Mouse (Mus musculus) liver, embryonic 15.5 days (tissue): Measurements from ENCODE around the gene Gm11563. TPM values are rescaled to one million over a fixed set of nuclear protein-coding genes. Genes with fewer than 3 reads are reported as not detected.
"Not testable (repeated sequence)": the region's sequence is repeated elsewhere in the genome, so short reads cannot be mapped to it uniquely, and the experiment has no call there.

Experiments
- ATAC-seq: fragments of 200-750 bp; cut with Nextera tagmentation; 2 replicates; pipeline ENCODE4 v1.8.0; 2017; ENCODE audit warnings: moderate number of reproducible peaks, mild to moderate bottlenecking, moderate library complexity; ENCODE audit not compliant: insufficient read depth
- H3K27ac ChIP-seq: fragments of 300-500 bp; sonication (generic); replicated peaks from 2 replicates; pipeline ENCODE4 v1.5.1; 2015; ENCODE audit warnings: mild to moderate bottlenecking, inconsistent platforms
- H3K27me3 ChIP-seq: fragments of 300-500 bp; sonication (generic); 2 replicates; pipeline ENCODE4 v1.6.1; 2015; ENCODE audit warnings: mild to moderate bottlenecking, inconsistent platforms
- H3K36me3 ChIP-seq: fragments of 300-500 bp; sonication (generic); replicated peaks from 2 replicates; pipeline ENCODE4 v1.6.1; 2015; ENCODE audit warnings: moderate library complexity, mild to moderate bottlenecking, inconsistent platforms
- H3K4me1 ChIP-seq: fragments of 300-500 bp; sonication (generic); replicated peaks from 2 replicates; pipeline ENCODE4 v1.6.1; 2015; ENCODE audit warnings: inconsistent platforms
- H3K4me2 ChIP-seq: fragments of 300-500 bp; sonication (generic); 2 replicates; pipeline ENCODE4 v1.6.1; 2015; ENCODE audit warnings: moderate library complexity, mild to moderate bottlenecking, inconsistent platforms
- H3K4me3 ChIP-seq: fragments of 300-500 bp; sonication (generic); replicated peaks from 2 replicates; pipeline ENCODE4 v1.5.1; 2015; ENCODE audit warnings: mild to moderate bottlenecking, inconsistent platforms
- H3K9ac ChIP-seq: fragments of 300-500 bp; sonication (generic); 2 replicates; pipeline ENCODE4 v1.6.1; 2015; ENCODE audit warnings: moderate library complexity, mild to moderate bottlenecking, inconsistent platforms
- H3K9me3 ChIP-seq: fragments of 300-500 bp; sonication (generic); replicated peaks from 2 replicates; pipeline ENCODE4 v1.6.1; 2016; ENCODE audit warnings: inconsistent platforms
- WGBS: fragments of 180-500 bp; shearing (Covaris S2); methylation state at CpG from one replicate; pipeline ENCODE4 v1.1.7; 2015; ENCODE audit warnings: mixed read lengths; ENCODE audit not compliant: insufficient replicate concordance; 5-methylcytosine and 5-hydroxymethylcytosine counted together
- polyA plus RNA-seq: library from polyadenylated mRNA; unstranded; fragments of >200 nt; fragmentation: Nextera tagmentation; extraction: Ambion mirVana; gene quantifications from 2 replicates; pipeline ENCODE4 v1.2.1, GENCODE M21; 2015

The Gm11563 gene
- not detected in 2 replicates for polyA plus RNA-seq

GRCm38 (mm10) chr11:99658467-99659010, at the start of gene Gm11563:
Gm11563 (minus strand) TSS chr11:99658960.
- H3K4me1 ChIP-seq, H3K9ac ChIP-seq, H3K27me3 ChIP-seq, H3K4me2 ChIP-seq, H3K4me3 ChIP-seq, ATAC-seq, H3K36me3 ChIP-seq, H3K27ac ChIP-seq, H3K9me3 ChIP-seq: not testable (repeated sequence)
- 41% methylated on average over 10 of the region's 10 CpGs for whole genome bisulfite sequencing

- 47% methylated on average over 1 of the region's 1 CpGs for whole genome bisulfite sequencing
- Histone ChIP-seq H3K36me3 (no peaks in the 10 kb centered on the region), H3K27me3 (no peaks in the 10 kb centered on the region), H3K4me3 (no peak within 1 kb of the TSS), H3K4me1 (no peaks in the 10 kb centered on the region), H3K9me3 (no peaks in the 10 kb centered on the region), H3K4me2 (no peak within 1 kb of the TSS), H3K9ac (no peak within 1 kb of the TSS), H3K27ac (no peak within 1 kb of the TSS)
- ATAC-seq = no peak
Measured at GRCm38 (mm10) chr11:99690463-99690862, 31.7 kb upstream of the Gm11563 start, which contains the start of gene Gm14190. Gm14190 (minus strand) TSS chr11:99690740.

GRCm38 (mm10) chr11:99685235-99685634, 26.5 kb upstream of the Gm11563 start:
- not testable (repeated sequence) for ATAC-seq, H3K4me3 ChIP-seq, H3K9ac ChIP-seq, H3K4me2 ChIP-seq, H3K4me1 ChIP-seq, H3K9me3 ChIP-seq, H3K27me3 ChIP-seq, H3K27ac ChIP-seq, H3K36me3 ChIP-seq
- WGBS = 64% methylated on average over 1 of the region's 1 CpGs

GRCm38 (mm10) chr11:99683481-99683880, 24.7 kb upstream of the Gm11563 start:
- Histone ChIP-seq H3K4me2 (no peak overlapping the region), H3K36me3 (no peaks in the 10 kb centered on the region), H3K9me3 (no peaks in the 10 kb centered on the region), H3K4me3 (no peak overlapping the region), H3K9ac (no peak overlapping the region), H3K4me1 (no peaks in the 10 kb centered on the region), H3K27ac (no peak overlapping the region), H3K27me3 (no peaks in the 10 kb centered on the region)
- no peak for ATAC-seq
- WGBS = 58% methylated on average over 2 of the region's 2 CpGs

- Histone ChIP-seq H3K36me3 (no peaks in the 10 kb centered on the region), H3K4me1 (no peaks in the 10 kb centered on the region), H3K9ac (no peak within 1 kb of the TSS), H3K27ac (no peak within 1 kb of the TSS), H3K27me3 (no peaks in the 10 kb centered on the region), H3K4me3 (no peak within 1 kb of the TSS), H3K4me2 (no peak within 1 kb of the TSS), H3K9me3 (no peaks in the 10 kb centered on the region)
- ATAC-seq = no peak
Measured at GRCm38 (mm10) chr11:99665860-99666259, 7.1 kb upstream of the Gm11563 start, which contains the start of gene Krtap4-6. Krtap4-6 (minus strand) TSS chr11:99665960.

- no peak overlapping the region for H3K9ac ChIP-seq
- H3K36me3 ChIP-seq = no peaks in the 10 kb centered on the region
- H3K4me1 ChIP-seq = no peaks in the 10 kb centered on the region
- no peak for ATAC-seq
- 65% methylated on average over 10 of the region's 10 CpGs for WGBS
- H3K27ac ChIP-seq = no peak overlapping the region
- no peaks in the 10 kb centered on the region for H3K27me3 ChIP-seq
- H3K4me2 ChIP-seq = no peak overlapping the region
- H3K4me3 ChIP-seq = no peak overlapping the region
- no peaks in the 10 kb centered on the region for H3K9me3 ChIP-seq
Measured at GRCm38 (mm10) chr11:99662802-99663201, 4.0 kb upstream of the Gm11563 start.

- no peak overlapping the region for H3K27ac ChIP-seq
- no peaks in the 10 kb centered on the region for H3K4me1 ChIP-seq
- H3K4me2 ChIP-seq = no peak overlapping the region
- no peaks in the 10 kb centered on the region for H3K36me3 ChIP-seq
- H3K9me3 ChIP-seq = no peaks in the 10 kb centered on the region
- 77% methylated on average over 4 of the region's 4 CpGs for WGBS
- no peak overlapping the region for H3K9ac ChIP-seq
- no peak for ATAC-seq
- H3K4me3 ChIP-seq = no peak overlapping the region
- H3K27me3 ChIP-seq = no peaks in the 10 kb centered on the region
Measured at GRCm38 (mm10) chr11:99659256-99659655, 496 bp upstream of the Gm11563 start.

- Histone ChIP-seq H3K4me2 (no peak overlapping the region), H3K9ac (no peak overlapping the region), H3K27me3 (no peaks in the 10 kb centered on the region), H3K27ac (no peak overlapping the region), H3K4me1 (no peaks in the 10 kb centered on the region), H3K4me3 (no peak overlapping the region), H3K36me3 (no peaks in the 10 kb centered on the region), H3K9me3 (no peaks in the 10 kb centered on the region)
- 40% methylated on average over 5 of the region's 5 CpGs for WGBS
- ATAC-seq = no peak
Measured at GRCm38 (mm10) chr11:99657051-99657450, 1.7 kb downstream of the Gm11563 start.

GRCm38 (mm10) chr11:99650136-99650535, 8.6 kb downstream of the Gm11563 start, which contains the start of gene Gm11555:
Gm11555 (minus strand) TSS chr11:99650236.
- Histone ChIP-seq H3K27ac (no peak within 1 kb of the TSS), H3K27me3 (no peaks in the 10 kb centered on the region), H3K4me2 (no peak within 1 kb of the TSS), H3K36me3 (no peaks in the 10 kb centered on the region), H3K4me1 (no peaks in the 10 kb centered on the region), H3K4me3 (no peak within 1 kb of the TSS), H3K9ac (no peak within 1 kb of the TSS), H3K9me3 (no peaks in the 10 kb centered on the region)
- no peak for ATAC-seq
- WGBS = 46% methylated on average over 2 of the region's 2 CpGs

- H3K9ac ChIP-seq = no peak overlapping the region
- no peaks in the 10 kb centered on the region for H3K36me3 ChIP-seq
- H3K9me3 ChIP-seq = no peaks in the 10 kb centered on the region
- no peak overlapping the region for H3K4me2 ChIP-seq
- no peaks in the 10 kb centered on the region for H3K4me1 ChIP-seq
- WGBS = 78% methylated on average over 15 of the region's 15 CpGs
- H3K27ac ChIP-seq = no peak overlapping the region
- no peak overlapping the region for H3K4me3 ChIP-seq
- no peaks in the 10 kb centered on the region for H3K27me3 ChIP-seq
- ATAC-seq = no peak
Measured at GRCm38 (mm10) chr11:99646444-99646843, 12.3 kb downstream of the Gm11563 start.

GRCm38 (mm10) chr11:99644351-99644750, 14.4 kb downstream of the Gm11563 start:
- ATAC-seq = no peak
- Histone ChIP-seq H3K4me2 (no peak overlapping the region), H3K9me3 (no peaks in the 10 kb centered on the region), H3K4me3 (no peak overlapping the region), H3K9ac (no peak overlapping the region), H3K4me1 (no peaks in the 10 kb centered on the region), H3K27ac (no peak overlapping the region), H3K36me3 (no peaks in the 10 kb centered on the region), H3K27me3 (no peaks in the 10 kb centered on the region)
- 48% methylated on average over 3 of the region's 3 CpGs for WGBS

GRCm38 (mm10) chr11:99643635-99644139, 15.1 kb downstream of the Gm11563 start, which contains the start of gene Krtap4-7:
Krtap4-7 (minus strand) TSS chr11:99644089.
- not testable (repeated sequence) for H3K36me3 ChIP-seq, H3K9me3 ChIP-seq, H3K27ac ChIP-seq, ATAC-seq, H3K4me3 ChIP-seq, H3K4me2 ChIP-seq, H3K4me1 ChIP-seq, H3K27me3 ChIP-seq, H3K9ac ChIP-seq
- WGBS = 51% methylated on average over 9 of the region's 9 CpGs
